Mouse (Mus musculus) G1E (cell line): Measurements from ENCODE around the gene Pkp4.

Experiments used
- CTCF ChIP-seq: IDR thresholded peaks from 2 replicates; pipeline ENCODE4 v1.5.1; 2012; ENCODE audit warnings: low read depth, low read length, inconsistent platforms, mixed read lengths
- POLR2AphosphoS5 ChIP-seq: IDR thresholded peaks from 2 replicates; pipeline ENCODE4 v1.6.1; 2012; ENCODE audit warnings: low read depth, low read length, inconsistent platforms; ENCODE audit not compliant: insufficient replicate concordance

- TF ChIP-seq POLR2AphosphoS5 (no peak), CTCF (no peak)
Measured at GRCm38 (mm10) chr2:59271835-59272234, 111.2 kb downstream of the Pkp4 start.
